Mouse (Mus musculus) adipocyte (in vitro differentiated cells): ENCODE data around the gene Gas7.

ENCODE experiments used
- DNase-seq: peaks from one replicate; pipeline ENCODE4 v3.0.0-alpha.2; 2016; ENCODE audit warnings: low spot score

Gas7 gene

GRCm38 (mm10) chr11:67656366-67656765 lies 201.1 kb downstream of the Gas7 start:
- no peak for DNase-seq

GRCm38 (mm10) chr11:67656811-67657210 lies 201.6 kb downstream of the Gas7 start:
- DNase-seq = no peak

- DNase-seq = peak; percentile 49
These were observed 202.6 kb downstream of the Gas7 start for GRCm38 (mm10) chr11:67657685-67658382.

- DNase-seq = no peak
These were observed 206.2 kb downstream of the Gas7 start for GRCm38 (mm10) chr11:67661465-67661864.

GRCm38 (mm10) chr11:67663437-67663836 lies 208.2 kb downstream of the Gas7 start:
- DNase-seq = no peak

GRCm38 (mm10) chr11:67664261-67664660 lies 209.0 kb downstream of the Gas7 start:
- DNase-seq = no peak

- no peak for DNase-seq
These were observed 209.7 kb downstream of the Gas7 start for GRCm38 (mm10) chr11:67664918-67665317.

- no peak for DNase-seq
These were observed 210.9 kb downstream of the Gas7 start for GRCm38 (mm10) chr11:67666129-67666528.

GRCm38 (mm10) chr11:67667531-67668332 lies 212.5 kb downstream of the Gas7 start:
- DNase-seq = peak; percentile 24

GRCm38 (mm10) chr11:67668460-67669007 lies 213.3 kb downstream of the Gas7 start:
- DNase-seq = no peak

GRCm38 (mm10) chr11:67670031-67670430 lies 214.8 kb downstream of the Gas7 start:
- no peak for DNase-seq

GRCm38 (mm10) chr11:67672140-67672539 lies 216.9 kb downstream of the Gas7 start:
- no peak for DNase-seq

GRCm38 (mm10) chr11:67675562-67676540 lies 220.6 kb downstream of the Gas7 start:
- DNase-seq = peak; percentile 65

GRCm38 (mm10) chr11:67679300-67679699 lies 224.1 kb downstream of the Gas7 start:
- DNase-seq = no peak

- DNase-seq = no peak
These were observed 224.7 kb downstream of the Gas7 start for GRCm38 (mm10) chr11:67679930-67680329.

GRCm38 (mm10) chr11:67681871-67682270 lies 226.6 kb downstream of the Gas7 start:
- no peak for DNase-seq

- DNase-seq = no peak
These were observed 230.9 kb downstream of the Gas7 start for GRCm38 (mm10) chr11:67686109-67686508.

GRCm38 (mm10) chr11:67694703-67695376 lies 239.6 kb downstream of the Gas7 start, which contains the start of gene Rcvrn:
Gene Rcvrn, plus strand, starts transcription at chr11:67695326.
- no peak for DNase-seq

- peak; percentile 9 for DNase-seq
These were observed 257.7 kb downstream of the Gas7 start for GRCm38 (mm10) chr11:67712976-67713375.

GRCm38 (mm10) chr11:67715382-67715781 lies 260.1 kb downstream of the Gas7 start:
- DNase-seq = no peak

- no peak for DNase-seq
These were observed 266.2 kb downstream of the Gas7 start for GRCm38 (mm10) chr11:67721485-67721884.
